Mouse (Mus musculus): Measurements from ENCODE around the gene Nin. TPM values are rescaled to one million over a fixed set of nuclear protein-coding genes. Genes with fewer than 3 reads are reported as not detected.

Nin gene
- polyA plus RNA-seq, 1 experiment from 2014 or later = 9.5 TPM

- WGBS = 87% methylated on average over 4 of the region's 4 CpGs
- no peak overlapping the region for H3K27ac ChIP-seq
- no peaks in the 10 kb centered on the region for H3K27me3 ChIP-seq (ENCODE audit: low read depth, poor library complexity, severe bottlenecking)
- no peaks in the 10 kb centered on the region for H3K9me3 ChIP-seq (replicated peaks)
- H3K36me3 ChIP-seq = peaks cover 61% of the 10 kb centered on the region
- no peak overlapping the region for H3K4me3 ChIP-seq
- H3K4me1 ChIP-seq = no peaks in the 10 kb centered on the region
- no peak for DNase-seq (ENCODE audit: low spot score)
Measured at GRCm38 (mm10) chr12:70023580-70023979, 89.9 kb downstream of the Nin start.

GRCm38 (mm10) chr12:70018153-70018552 lies 95.4 kb downstream of the Nin start:
- Histone ChIP-seq H3K27ac (no peak overlapping the region), H3K4me3 (no peak overlapping the region), H3K36me3 (peaks cover 28% of the 10 kb centered on the region), H3K9me3 (replicated peaks) (no peaks in the 10 kb centered on the region), H3K4me1 (no peaks in the 10 kb centered on the region), H3K27me3 (ENCODE audit: low read depth, poor library complexity, severe bottlenecking) (no peaks in the 10 kb centered on the region)
- no peak for DNase-seq (ENCODE audit: low spot score)
- 85% methylated on average over 4 of the region's 4 CpGs for WGBS

- peaks cover 28% of the 10 kb centered on the region for H3K36me3 ChIP-seq
- H3K4me3 ChIP-seq = no peak overlapping the region
- H3K9me3 ChIP-seq (replicated peaks) = no peaks in the 10 kb centered on the region
- no peak overlapping the region for H3K27ac ChIP-seq
- H3K4me1 ChIP-seq = no peaks in the 10 kb centered on the region
- H3K27me3 ChIP-seq (ENCODE audit: low read depth, poor library complexity, severe bottlenecking) = no peaks in the 10 kb centered on the region
- WGBS = 81% methylated on average over 4 of the region's 4 CpGs
- no peak for DNase-seq (ENCODE audit: low spot score)
Measured at GRCm38 (mm10) chr12:70015936-70016335, 97.6 kb downstream of the Nin start.

GRCm38 (mm10) chr12:70011681-70012080 lies 101.8 kb downstream of the Nin start:
- 76% methylated on average over 5 of the region's 5 CpGs for WGBS

GRCm38 (mm10) chr12:70010356-70010755 lies 103.2 kb downstream of the Nin start:
- no peak for DNase-seq (ENCODE audit: low spot score)
- Histone ChIP-seq H3K36me3 (peaks cover 15% of the 10 kb centered on the region), H3K27ac (no peak overlapping the region), H3K4me1 (no peaks in the 10 kb centered on the region), H3K4me3 (no peak overlapping the region), H3K27me3 (ENCODE audit: low read depth, poor library complexity, severe bottlenecking) (no peaks in the 10 kb centered on the region), H3K9me3 (replicated peaks) (no peaks in the 10 kb centered on the region)
- WGBS = 96% methylated on average over 4 of the region's 4 CpGs

More at GRCm38 (mm10) chr12:70011681-70012080, 101.8 kb downstream of the Nin start:
- Histone ChIP-seq H3K4me3 (no peak overlapping the region), H3K27ac (no peak overlapping the region), H3K9me3 (replicated peaks) (no peaks in the 10 kb centered on the region), H3K27me3 (ENCODE audit: low read depth, poor library complexity, severe bottlenecking) (no peaks in the 10 kb centered on the region), H3K4me1 (no peaks in the 10 kb centered on the region), H3K36me3 (peaks cover 15% of the 10 kb centered on the region)
- no peak for DNase-seq (ENCODE audit: low spot score)

GRCm38 (mm10) chr12:70005103-70005502 lies 108.4 kb downstream of the Nin start:
- no peaks in the 10 kb centered on the region for H3K27me3 ChIP-seq (ENCODE audit: low read depth, poor library complexity, severe bottlenecking)
- H3K9me3 ChIP-seq (replicated peaks) = no peaks in the 10 kb centered on the region
- no peak for DNase-seq (ENCODE audit: low spot score)
- no peaks in the 10 kb centered on the region for H3K36me3 ChIP-seq
- 82% methylated on average over 4 of the region's 4 CpGs for WGBS
- no peak overlapping the region for H3K27ac ChIP-seq
- H3K4me1 ChIP-seq = no peaks in the 10 kb centered on the region
- no peak overlapping the region for H3K4me3 ChIP-seq

GRCm38 (mm10) chr12:69998186-69998983 lies 115.1 kb downstream of the Nin start:
- H3K4me1 ChIP-seq = no peaks in the 10 kb centered on the region
- 93% methylated on average over 13 of the region's 13 CpGs for WGBS
- no peaks in the 10 kb centered on the region for H3K27me3 ChIP-seq (ENCODE audit: low read depth, poor library complexity, severe bottlenecking)
- H3K27ac ChIP-seq = no peak overlapping the region
- H3K36me3 ChIP-seq = no peaks in the 10 kb centered on the region
- no peak for DNase-seq (ENCODE audit: low spot score)
- no peaks in the 10 kb centered on the region for H3K9me3 ChIP-seq (replicated peaks)
- no peak overlapping the region for H3K4me3 ChIP-seq

- WGBS = 79% methylated on average over 3 of the region's 3 CpGs
- Histone ChIP-seq H3K27me3 (ENCODE audit: low read depth, poor library complexity, severe bottlenecking) (no peaks in the 10 kb centered on the region), H3K9me3 (replicated peaks) (no peaks in the 10 kb centered on the region)
Measured at GRCm38 (mm10) chr12:69995382-69995781, 118.1 kb downstream of the Nin start.

GRCm38 (mm10) chr12:69986786-69987497 lies 126.6 kb downstream of the Nin start, which contains the start of gene Sav1:
TSS of gene Sav1 (minus strand) at chr12:69987002.
- peak; percentile 90 for DNase-seq (ENCODE audit: low spot score)
- WGBS = under 1% methylated on average over 102 of the region's 102 CpGs
- peaks cover 26% of the 10 kb centered on the region for H3K36me3 ChIP-seq
- peak within 1 kb of the TSS; percentile 92 for H3K4me3 ChIP-seq
- H3K27ac ChIP-seq = peak within 1 kb of the TSS; percentile 98
- H3K9me3 ChIP-seq (replicated peaks) = no peaks in the 10 kb centered on the region
- peaks cover 12% of the 10 kb centered on the region for H3K4me1 ChIP-seq
- no peaks in the 10 kb centered on the region for H3K27me3 ChIP-seq (ENCODE audit: low read depth, poor library complexity, severe bottlenecking)

More at GRCm38 (mm10) chr12:69995382-69995781, 118.1 kb downstream of the Nin start:
- Histone ChIP-seq H3K4me3 (no peak overlapping the region), H3K36me3 (no peaks in the 10 kb centered on the region), H3K4me1 (no peaks in the 10 kb centered on the region), H3K27ac (no peak overlapping the region)
- no peak for DNase-seq (ENCODE audit: low spot score)

- no peaks in the 10 kb centered on the region for H3K9me3 ChIP-seq (replicated peaks)
- DNase-seq (ENCODE audit: low spot score) = peak; percentile 74
- H3K27me3 ChIP-seq (ENCODE audit: low read depth, poor library complexity, severe bottlenecking) = no peaks in the 10 kb centered on the region
- H3K4me1 ChIP-seq = peaks cover 12% of the 10 kb centered on the region
- peaks cover 33% of the 10 kb centered on the region for H3K36me3 ChIP-seq
- H3K27ac ChIP-seq = peak overlapping the region; percentile 98
- peak overlapping the region; percentile 92 for H3K4me3 ChIP-seq
- WGBS = 0% methylated on average over 33 of the region's 36 CpGs
Measured at GRCm38 (mm10) chr12:69986241-69986762, 127.2 kb downstream of the Nin start.

- Histone ChIP-seq H3K36me3 (peaks cover 40% of the 10 kb centered on the region), H3K27ac (no peak overlapping the region), H3K27me3 (ENCODE audit: low read depth, poor library complexity, severe bottlenecking) (no peaks in the 10 kb centered on the region), H3K9me3 (replicated peaks) (no peaks in the 10 kb centered on the region), H3K4me1 (peaks cover 12% of the 10 kb centered on the region), H3K4me3 (peak overlapping the region; percentile 92)
- no peak for DNase-seq (ENCODE audit: low spot score)
- 63% methylated on average over 4 of the region's 4 CpGs for WGBS
Measured at GRCm38 (mm10) chr12:69985546-69985945, 128.0 kb downstream of the Nin start.

- Histone ChIP-seq H3K9me3 (replicated peaks) (no peaks in the 10 kb centered on the region), H3K4me1 (peaks cover 10% of the 10 kb centered on the region), H3K27me3 (ENCODE audit: low read depth, poor library complexity, severe bottlenecking) (no peaks in the 10 kb centered on the region), H3K27ac (no peak overlapping the region), H3K36me3 (peaks cover 65% of the 10 kb centered on the region), H3K4me3 (no peak overlapping the region)
- 78% methylated on average over 5 of the region's 5 CpGs for WGBS
- DNase-seq (ENCODE audit: low spot score) = no peak
Measured at GRCm38 (mm10) chr12:69982874-69983273, 130.6 kb downstream of the Nin start.

Data from limb, embryonic 10.5 days (tissue).